Mouse (Mus musculus) urinary bladder, adult 18-20 months (tissue): Measurements from ENCODE around the gene Luzp2.

Experiments used
- DNase-seq, 2 experiments: peaks; one replicate each; pipeline ENCODE4 v3.0.0; 2022; ENCODE audit warnings: low spot score in 2 of 2, mixed read lengths in 2 of 2

Gene Luzp2

GRCm38 (mm10) chr7:54835372-54835851 lies at the start of gene Luzp2:
Gene Luzp2 (plus strand): TSS chr7:54835498.
- DNase-seq = no peak

- no peak for DNase-seq
Observed at GRCm38 (mm10) chr7:54787456-54787855, 47.8 kb upstream of the Luzp2 start.

- no peak for DNase-seq
Observed at GRCm38 (mm10) chr7:54818606-54819005, 16.7 kb upstream of the Luzp2 start.

GRCm38 (mm10) chr7:54828751-54829150 lies 6.5 kb upstream of the Luzp2 start:
- DNase-seq = no peak

- DNase-seq = no peak
Observed at GRCm38 (mm10) chr7:54835911-54836352, 634 bp downstream of the Luzp2 start.

GRCm38 (mm10) chr7:54836437-54836836 lies 1.1 kb downstream of the Luzp2 start:
- DNase-seq = no peak

GRCm38 (mm10) chr7:54842807-54843335 lies 7.6 kb downstream of the Luzp2 start:
- no peak for DNase-seq

GRCm38 (mm10) chr7:54845875-54846691 lies 10.8 kb downstream of the Luzp2 start:
- no peak for DNase-seq

- no peak for DNase-seq
Observed at GRCm38 (mm10) chr7:54846692-54847020, 11.4 kb downstream of the Luzp2 start.

- no peak for DNase-seq
Observed at GRCm38 (mm10) chr7:54852860-54853259, 17.6 kb downstream of the Luzp2 start.

- DNase-seq = no peak
Observed at GRCm38 (mm10) chr7:54861230-54861856, 26.0 kb downstream of the Luzp2 start.

GRCm38 (mm10) chr7:54878928-54879644 lies 43.8 kb downstream of the Luzp2 start:
- no peak for DNase-seq

- no peak for DNase-seq
Observed at GRCm38 (mm10) chr7:54893709-54894627, 58.7 kb downstream of the Luzp2 start.

- no peak for DNase-seq
Observed at GRCm38 (mm10) chr7:54898589-54898988, 63.3 kb downstream of the Luzp2 start.

- no peak for DNase-seq
Observed at GRCm38 (mm10) chr7:54909958-54910357, 74.7 kb downstream of the Luzp2 start.

GRCm38 (mm10) chr7:54914030-54914429 lies 78.7 kb downstream of the Luzp2 start:
- DNase-seq = no peak

- no peak for DNase-seq
Observed at GRCm38 (mm10) chr7:54921991-54922390, 86.7 kb downstream of the Luzp2 start.

GRCm38 (mm10) chr7:54956759-54957158 lies 121.5 kb downstream of the Luzp2 start:
- no peak for DNase-seq

- DNase-seq = no peak
Observed at GRCm38 (mm10) chr7:54962678-54963077, 127.4 kb downstream of the Luzp2 start.

- no peak for DNase-seq
Observed at GRCm38 (mm10) chr7:54977372-54977771, 142.1 kb downstream of the Luzp2 start.

- DNase-seq = no peak
Observed at GRCm38 (mm10) chr7:54980585-54980984, 145.3 kb downstream of the Luzp2 start.
